12 mouse cellular contexts compared by ENCODE assay signal in the genomic region with DNA sequence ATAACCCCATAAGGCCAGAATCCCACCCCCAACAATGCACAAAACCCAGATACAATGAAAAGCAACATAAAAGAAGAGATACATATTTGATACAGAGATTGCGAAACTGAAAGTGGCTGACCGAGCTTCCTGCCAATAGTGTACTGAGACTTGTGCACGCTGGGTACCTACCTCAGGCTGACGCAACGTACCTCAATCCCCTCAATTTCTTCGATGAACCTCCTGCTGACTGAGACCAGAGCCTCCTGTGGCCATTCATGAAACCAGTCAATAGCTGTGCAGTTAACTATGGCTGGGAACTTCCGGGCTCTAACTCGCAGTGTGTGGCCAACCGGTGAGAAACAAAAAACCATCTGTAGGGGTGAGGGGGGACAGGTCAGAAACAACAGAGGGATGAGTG.
DNase-seq lines count a peak whose midpoint lies in the region; ATAC-seq lines count a peak whose summit lies in the region.
"Had no signal": no experiment of that assay in that cellular context is flagged by ENCODE, and none has a peak within 500 bp of the region (broad histone marks: within the 10 kb centered on the region; RNA-seq: fewer than 3 reads in every experiment).

No protein-coding gene starts in this region.

- no peak overlapping the region for H3K4me3 ChIP-seq in liver, embryonic 11.5 days (ENCODE audit: low read depth, low read length)
- H3K4me3 ChIP-seq: intestine, embryonic 15.5 days; neural tube, embryonic 12.5 days had no signal

- peak; percentile 85 for ATAC-seq in granulocyte monocyte progenitor cell, adult 5-6 weeks (replicated peaks; ENCODE audit: poor library complexity, severe bottlenecking)
- no peak for ATAC-seq in liver, embryonic 11.5 days (replicated peaks; ENCODE audit: low FRiP score)
- ATAC-seq: intestine, embryonic 15.5 days had no signal

- H3K9ac ChIP-seq in liver, embryonic 11.5 days (ENCODE audit: low read depth, low read length), result no peak overlapping the region
- H3K9ac ChIP-seq: intestine, embryonic 15.5 days; neural tube, embryonic 12.5 days had no signal

- no peaks in the 10 kb centered on the region for H3K4me1 ChIP-seq in liver, embryonic 11.5 days (replicated peaks; ENCODE audit: control insufficient read depth, insufficient read depth, low read length)
- H3K4me1 ChIP-seq: intestine, embryonic 15.5 days; neural tube, embryonic 12.5 days had no signal

- DNase-seq in thymus, adult 18-20 months, result peak; percentile 1 to 4
- DNase-seq in thymus, postnatal 10 days (ENCODE audit: low spot score in 2 of 2), result no peak
- peak; percentile 19 to 37 for DNase-seq in natural killer cell, adult 2 months (ENCODE audit: low spot score in 2 of 2)
- no peak for DNase-seq in liver, embryonic 11.5 days (ENCODE audit: low spot score)
- no peak for DNase-seq in embryo, embryonic 10.5 days (ENCODE audit: low spot score)
- no peak for DNase-seq in layer of hippocampus, adult 9-11 months
- no peak for DNase-seq in kidney, adult 11 months
- DNase-seq: cerebellum, postnatal 36 days had no signal

- peaks cover 6% of the 10 kb centered on the region; the same call in 1 of the 2 replicates for H3K27me3 ChIP-seq in liver, embryonic 11.5 days (replicated peaks; ENCODE audit: control insufficient read depth, insufficient read depth, low read length)
- H3K27me3 ChIP-seq: intestine, embryonic 15.5 days had no signal

- H3K9me3 ChIP-seq in liver, embryonic 11.5 days (ENCODE audit: control insufficient read depth, low read length), result no peaks in the 10 kb centered on the region
- H3K9me3 ChIP-seq: G1E; intestine, embryonic 15.5 days; neural tube, embryonic 12.5 days had no signal

- WGBS in liver, embryonic 11.5 days, result 73% methylated on average over 9 of the region's 9 CpGs

- no peaks in the 10 kb centered on the region for H3K36me3 ChIP-seq in liver, embryonic 11.5 days (ENCODE audit: control insufficient read depth, insufficient read depth, low read length)
- H3K36me3 ChIP-seq: G1E; intestine, embryonic 15.5 days; neural tube, embryonic 12.5 days had no signal

- no peak overlapping the region for H3K4me2 ChIP-seq in liver, embryonic 11.5 days
- H3K4me2 ChIP-seq: intestine, embryonic 15.5 days; neural tube, embryonic 12.5 days had no signal

- H3K27ac ChIP-seq in liver, embryonic 11.5 days (ENCODE audit: low read depth, low read length), result no peak overlapping the region
- H3K27ac ChIP-seq: intestine, embryonic 15.5 days; neural tube, embryonic 12.5 days had no signal

Comparison
In these comparisons a context has a peak if more than half of its experiments do, and no peak if none do; other contexts are left out.
1. DNase-seq: peak in thymus, adult 18-20 months (2 of 2) and natural killer cell, adult 2 months (2 of 2); none in thymus, postnatal 10 days (0 of 2), liver, embryonic 11.5 days (single experiment), embryo, embryonic 10.5 days (single experiment), layer of hippocampus, adult 9-11 months (single experiment) and kidney, adult 11 months (single experiment).